7 mouse cellular contexts compared by ENCODE assay signal in genomic region chr17:23592208-23592925, GRCm38 (mm10). TPM values are rescaled to one million over a fixed set of nuclear protein-coding genes. Genes with fewer than 3 reads are reported as not detected.
DNase-seq lines count a peak whose midpoint lies in the region; ATAC-seq lines count a peak whose summit lies in the region.

No protein-coding gene starts in this region.

- peak overlapping the region; percentile 42 for H3K9ac ChIP-seq in embryonic facial prominence, embryonic 12.5 days
- peak overlapping the region; percentile 84 for H3K9ac ChIP-seq in limb, embryonic 11.5 days (ENCODE audit: low read length)
- peak overlapping the region; percentile 32 for H3K9ac ChIP-seq in midbrain, embryonic 14.5 days (replicated peaks; ENCODE audit: low read length)

- no peaks in the 10 kb centered on the region for H3K4me1 ChIP-seq in embryonic facial prominence, embryonic 12.5 days
- H3K4me1 ChIP-seq in limb, embryonic 11.5 days (ENCODE audit: control insufficient read depth, insufficient read depth, low read length) = no peaks in the 10 kb centered on the region
- peaks cover 5% of the 10 kb centered on the region; the same call in 1 of the 2 replicates for H3K4me1 ChIP-seq in midbrain, embryonic 14.5 days (ENCODE audit: control insufficient read depth, insufficient read depth, low read length)

- peak overlapping the region; percentile 46 for H3K4me3 ChIP-seq in embryonic facial prominence, embryonic 12.5 days
- H3K4me3 ChIP-seq in limb, embryonic 11.5 days (ENCODE audit: low read depth, low read length) = peak overlapping the region; percentile 40
- peak overlapping the region; percentile 33 for H3K4me3 ChIP-seq in midbrain, embryonic 14.5 days (replicated peaks; ENCODE audit: low read depth, low read length)

- WGBS in embryonic facial prominence, embryonic 12.5 days = 6% methylated on average over 34 of the region's 34 CpGs
- 8% methylated on average over 34 of the region's 34 CpGs for WGBS in limb, embryonic 11.5 days
- WGBS in midbrain, embryonic 14.5 days = 8% methylated on average over 34 of the region's 34 CpGs

- ATAC-seq in embryonic facial prominence, embryonic 12.5 days (ENCODE audit: insufficient number of reproducible peaks, insufficient read depth, low FRiP score, low TSS enrichment) = peak; percentile 98
- peak; percentile 99 for ATAC-seq in limb, embryonic 11.5 days (ENCODE audit: insufficient number of reproducible peaks, low FRiP score, low TSS enrichment, low read depth)
- ATAC-seq in midbrain, embryonic 14.5 days (ENCODE audit: low FRiP score, low TSS enrichment) = peak; percentile 99

- no peaks in the 10 kb centered on the region for H3K9me3 ChIP-seq in embryonic facial prominence, embryonic 12.5 days
- no peaks in the 10 kb centered on the region for H3K9me3 ChIP-seq in limb, embryonic 11.5 days (ENCODE audit: control insufficient read depth, low read length)
- H3K9me3 ChIP-seq in midbrain, embryonic 14.5 days (ENCODE audit: control insufficient read depth, low read length) = no peaks in the 10 kb centered on the region

- no peaks in the 10 kb centered on the region for H3K27me3 ChIP-seq in embryonic facial prominence, embryonic 12.5 days
- no peaks in the 10 kb centered on the region for H3K27me3 ChIP-seq in limb, embryonic 11.5 days (ENCODE audit: control insufficient read depth, insufficient read depth, low read length)
- H3K27me3 ChIP-seq in midbrain, embryonic 14.5 days (ENCODE audit: control insufficient read depth, insufficient read depth, low read length) = no peaks in the 10 kb centered on the region

- H3K4me2 ChIP-seq in embryonic facial prominence, embryonic 12.5 days (replicated peaks) = peak overlapping the region; percentile 67
- H3K4me2 ChIP-seq in limb, embryonic 11.5 days (ENCODE audit: low read depth, severe bottlenecking) = peak overlapping the region; percentile 69
- peak overlapping the region; percentile 56 for H3K4me2 ChIP-seq in midbrain, embryonic 14.5 days (ENCODE audit: low read length)

- H3K27ac ChIP-seq in embryonic facial prominence, embryonic 12.5 days = peak overlapping the region; percentile 81
- 0 out of 2 replicates have a peak overlapping the region, but pooled peaks have one; percentile 30 for H3K27ac ChIP-seq in limb, embryonic 11.5 days (replicated peaks; ENCODE audit: low read depth, low read length)
- H3K27ac ChIP-seq in midbrain, embryonic 14.5 days (replicated peaks; ENCODE audit: low read depth, low read length) = peak overlapping the region; percentile 10

- DNase-seq in adrenal gland, postnatal 25 days = peak; percentile 96
- peak; percentile 99 for DNase-seq in heart, adult 11 months
- peak; percentile 96 for DNase-seq in kidney, adult 18-20 months
- DNase-seq in limb, embryonic 11.5 days (ENCODE audit: low spot score) = peak; percentile 99
- DNase-seq in midbrain, embryonic 14.5 days = peak; percentile 99
- peak; percentile 70 to 84 for DNase-seq in spleen, adult 18-20 months

- H3K36me3 ChIP-seq in embryonic facial prominence, embryonic 12.5 days = no peaks in the 10 kb centered on the region
- H3K36me3 ChIP-seq in limb, embryonic 11.5 days (ENCODE audit: control insufficient read depth, insufficient read depth, low read length) = no peaks in the 10 kb centered on the region
- H3K36me3 ChIP-seq in midbrain, embryonic 14.5 days (ENCODE audit: control insufficient read depth, insufficient read depth, low read length) = no peaks in the 10 kb centered on the region

RNA-seq across cellular contexts. Expression of gene Zfp13, which starts 6.9 kb away (rescaled TPM):
- 11.1 and 12.8 TPM in 2 replicates for total RNA-seq in adrenal gland, postnatal 25 days (2021)
- 23.8 and 24.1 TPM in 2 replicates for polyA plus RNA-seq in embryonic facial prominence, embryonic 12.5 days (2016; fragmentation: Nextera tagmentation; extraction: Ambion mirVana)
- polyA plus RNA-seq in limb, embryonic 11.5 days (2014; fragmentation: Nextera tagmentation; extraction: Ambion mirVana) = 20.5 and 22.7 TPM in 2 replicates
- 24.8 and 31.4 TPM in 2 replicates for polyA plus RNA-seq in midbrain, embryonic 14.5 days (2014; fragmentation: Nextera tagmentation; extraction: Ambion mirVana)

RNA-seq across cellular contexts. Expression of gene Zscan10, which starts 8.3 kb away (rescaled TPM):
- total RNA-seq in adrenal gland, postnatal 25 days (2021) = not detected in 2 replicates
- 0.20 and 0.67 TPM in 2 replicates for polyA plus RNA-seq in embryonic facial prominence, embryonic 12.5 days (2016; fragmentation: Nextera tagmentation; extraction: Ambion mirVana)
- 0.24 and 0.80 TPM in 2 replicates for polyA plus RNA-seq in limb, embryonic 11.5 days (2014; fragmentation: Nextera tagmentation; extraction: Ambion mirVana)
- not detected in 2 replicates for polyA plus RNA-seq in midbrain, embryonic 14.5 days (2014; fragmentation: Nextera tagmentation; extraction: Ambion mirVana)

RNA-seq across cellular contexts. Expression of gene Zfp213, which starts 28.3 kb away (rescaled TPM):
- 12.0 and 12.8 TPM in 2 replicates for total RNA-seq in adrenal gland, postnatal 25 days (2021)
- polyA plus RNA-seq in embryonic facial prominence, embryonic 12.5 days (2016; fragmentation: Nextera tagmentation; extraction: Ambion mirVana) = 24.3 and 26.8 TPM in 2 replicates
- polyA plus RNA-seq in limb, embryonic 11.5 days (2014; fragmentation: Nextera tagmentation; extraction: Ambion mirVana) = 24.4 and 25.6 TPM in 2 replicates
- polyA plus RNA-seq in midbrain, embryonic 14.5 days (2014; fragmentation: Nextera tagmentation; extraction: Ambion mirVana) = 16.8 and 19.1 TPM in 2 replicates

RNA-seq across cellular contexts. Expression of gene Mmp25, which starts 52.7 kb away (rescaled TPM):
- total RNA-seq in adrenal gland, postnatal 25 days (2021) = 0.18 TPM in 1 of 2 replicates, not detected in the other
- 0.84 and 1.3 TPM in 2 replicates for polyA plus RNA-seq in embryonic facial prominence, embryonic 12.5 days (2016; fragmentation: Nextera tagmentation; extraction: Ambion mirVana)
- 0.45 and 0.63 TPM in 2 replicates for polyA plus RNA-seq in limb, embryonic 11.5 days (2014; fragmentation: Nextera tagmentation; extraction: Ambion mirVana)
- polyA plus RNA-seq in midbrain, embryonic 14.5 days (2014; fragmentation: Nextera tagmentation; extraction: Ambion mirVana) = 0.38 and 1.1 TPM in 2 replicates

Comparison
In these comparisons a context has a peak if more than half of its experiments do, and no peak if none do; other contexts are left out.
1. Peak in every context shown above with its lines: DNase-seq, ATAC-seq, H3K4me3 ChIP-seq and H3K27ac ChIP-seq.
2. H3K27ac ChIP-seq: peak in every context shown above with its lines; median percentile 81 in embryonic facial prominence, embryonic 12.5 days; 30 in limb, embryonic 11.5 days; 10 in midbrain, embryonic 14.5 days.
3. H3K9ac ChIP-seq: peak in every context shown above with its lines; median percentile 84 in limb, embryonic 11.5 days; 42 in embryonic facial prominence, embryonic 12.5 days; 32 in midbrain, embryonic 14.5 days.